Mouse (Mus musculus): Measurements from ENCODE around the gene Cep89. TPM values are rescaled to one million over a fixed set of nuclear protein-coding genes. Genes with fewer than 3 reads are reported as not detected.

Gene Cep89
- total RNA-seq, 1 experiment from 2014 or later: 16.9 TPM

DNA sequence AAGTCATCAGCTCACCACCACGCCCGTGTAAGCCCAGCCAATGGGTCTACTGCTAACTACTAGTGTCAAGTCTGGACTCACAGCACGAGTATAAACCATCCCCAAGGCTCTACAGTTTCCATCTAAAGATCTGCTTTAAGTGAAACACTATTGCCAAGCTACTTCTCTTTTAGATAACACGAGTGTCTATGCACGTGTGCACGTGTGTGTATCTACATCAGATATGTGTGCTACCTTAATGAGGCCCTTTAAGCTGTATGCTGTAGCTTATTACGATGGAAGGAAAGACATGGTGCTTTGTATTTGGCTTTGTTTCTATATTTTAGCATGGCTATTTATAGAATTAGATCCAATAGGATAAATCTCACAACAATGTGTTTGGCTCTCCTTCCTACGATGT lies 89.7 kb downstream of the Cep89 start:
- DNase-seq: no peak

Other genes with a start within 250 kb of the Cep89 start
- 1.5 and 3.6 TPM in 2 replicates for gene Slc7a10, start 210.7 kb upstream of the Cep89 start, total RNA-seq (2021)
- gene Lrp3, start 181.5 kb upstream of the Cep89 start, total RNA-seq (2021): 15.1 and 18.3 TPM in 2 replicates
- 14.0 and 17.1 TPM in 2 replicates for gene Gpatch1, start 78.6 kb upstream of the Cep89 start, total RNA-seq (2021)
- gene Rhpn2, start 62.9 kb upstream of the Cep89 start, total RNA-seq (2021): 2.8 and 4.7 TPM in 2 replicates
- gene Faap24, start 199 bp upstream of the Cep89 start, total RNA-seq (2021): 5.6 and 8.4 TPM in 2 replicates
- gene Slc7a9, start 51.8 kb downstream of the Cep89 start, total RNA-seq (2021): not detected in 2 replicates
- not detected in 2 replicates for gene Tdrd12, start 140.7 kb downstream of the Cep89 start, total RNA-seq (2021)
- 56.6 and 59.6 TPM in 2 replicates for gene Nudt19, start 159.3 kb downstream of the Cep89 start, total RNA-seq (2021)
- gene Rgs9bp, start 188.5 kb downstream of the Cep89 start, total RNA-seq (2021): 0.37 and 0.56 TPM in 2 replicates
- 30.7 and 33.6 TPM in 2 replicates for gene Ankrd27, start 189.2 kb downstream of the Cep89 start, total RNA-seq (2021)

All from adrenal gland, postnatal 14 days (tissue).